Mouse (Mus musculus): ENCODE results near the gene Nxf1.

Nxf1 gene

DNA sequence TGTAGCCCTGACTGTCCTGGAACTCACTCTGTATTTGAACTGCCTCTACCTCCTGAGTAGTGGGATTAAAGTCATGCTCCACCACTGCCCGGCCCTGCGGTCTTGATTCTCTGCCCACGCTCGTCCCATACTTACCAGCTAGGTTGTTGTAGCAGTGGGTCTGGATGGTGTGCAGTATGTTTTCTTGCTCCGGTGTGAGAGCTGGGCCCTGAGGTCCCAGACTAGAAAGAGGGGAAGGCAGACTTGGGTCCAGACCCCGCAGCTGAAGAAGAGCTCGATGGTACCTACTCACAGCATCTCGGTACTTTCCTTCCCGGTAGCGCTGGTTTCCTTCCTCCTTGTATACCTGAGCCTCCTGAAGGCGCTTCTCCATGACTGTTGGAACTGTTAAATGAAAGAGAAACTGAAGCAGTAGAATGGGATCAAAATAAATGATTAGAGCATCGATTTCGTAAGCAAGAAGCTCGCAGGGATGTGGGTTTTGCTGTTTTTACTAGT lies 61.5 kb downstream of the Nxf1 start:
- no peak for DNase-seq (ENCODE audit: low read depth, low spot score)

DNA sequence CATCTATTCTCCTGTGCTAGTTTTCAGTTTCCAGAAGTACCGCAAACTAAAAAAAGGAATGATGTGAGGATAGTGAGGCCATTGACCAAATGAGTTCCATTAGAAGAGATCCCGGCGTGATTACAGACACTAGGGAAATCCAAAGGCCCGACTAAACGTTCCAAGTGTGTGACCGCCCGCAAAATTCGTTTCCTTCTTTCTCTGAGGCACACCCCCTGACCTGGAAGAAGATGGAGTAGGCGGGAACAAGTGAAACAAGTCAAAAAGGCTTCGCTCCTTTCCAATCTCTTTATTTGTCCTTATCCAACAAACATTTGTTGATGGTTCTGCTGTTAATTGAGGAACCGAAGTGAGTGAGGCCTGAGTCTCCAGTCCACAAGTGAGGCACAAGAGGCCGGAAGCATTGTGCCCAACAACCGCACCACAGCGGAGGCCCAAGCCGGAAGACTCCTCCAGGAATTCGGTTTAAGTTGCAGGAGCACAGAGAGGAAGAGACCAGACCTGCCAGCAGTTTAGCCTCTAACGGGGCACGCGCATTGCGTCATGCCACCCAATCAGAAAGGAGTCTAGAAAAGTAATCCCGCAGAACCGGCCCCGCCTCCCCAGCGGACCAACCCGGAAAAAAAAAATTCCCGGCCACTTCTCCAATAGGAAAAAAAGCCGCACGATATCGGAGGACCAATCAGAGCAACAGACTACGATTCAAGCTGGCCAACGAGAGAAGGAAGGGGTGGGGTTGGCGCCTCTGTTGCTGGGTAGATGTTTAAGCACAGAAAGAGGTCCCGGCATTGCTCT lies 62.1 kb downstream of the Nxf1 start, which contains the start of gene Ttc9c:
Gene Ttc9c, minus strand, starts transcription at position 533 of the 795 bp plus-strand sequence.
- DNase-seq (ENCODE audit: low read depth, low spot score) = peak; percentile 99

DNA sequence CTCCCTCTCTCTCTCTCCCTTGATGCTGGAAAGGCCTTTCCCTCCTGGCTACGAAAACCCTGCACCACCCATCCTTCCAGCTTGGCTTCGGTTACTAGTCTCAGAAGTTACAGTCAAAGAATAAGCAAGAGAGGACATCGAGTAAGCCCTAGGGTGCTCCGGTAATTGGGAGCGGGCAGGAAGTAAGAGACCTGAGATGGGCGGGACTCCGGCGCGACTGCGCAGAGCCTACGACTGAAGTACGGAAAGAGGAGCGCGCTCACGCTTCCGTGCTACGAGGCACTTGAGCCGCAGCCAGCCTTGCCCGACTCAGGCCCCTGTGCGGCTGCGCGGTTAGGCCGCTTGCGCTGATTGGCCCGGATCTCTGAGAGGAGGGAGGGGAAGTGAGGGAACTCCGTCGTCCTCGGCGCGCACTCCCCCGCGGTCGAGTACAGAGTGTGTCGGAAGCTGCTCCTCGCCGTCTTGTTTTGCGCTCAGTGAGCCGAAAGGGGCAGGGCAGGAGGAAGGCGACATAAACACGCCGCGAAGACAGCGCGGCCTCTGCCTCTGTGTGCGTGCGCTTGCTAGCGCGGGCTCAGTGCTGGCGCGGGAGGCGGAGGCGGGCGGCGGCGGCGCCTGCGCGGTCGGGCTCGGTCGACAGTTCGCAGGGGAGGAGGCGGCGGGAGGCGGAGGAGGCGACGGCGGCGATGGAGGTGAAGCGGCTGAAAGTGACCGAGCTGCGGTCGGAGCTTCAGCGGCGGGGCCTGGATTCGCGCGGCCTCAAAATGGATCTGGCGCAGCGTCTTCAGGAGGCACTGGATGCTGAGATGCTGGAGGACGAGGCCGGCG lies 62.9 kb downstream of the Nxf1 start, which contains the start of gene Hnrnpul2:
Gene Hnrnpul2, plus strand, starts transcription at position 415 of the 828 bp plus-strand sequence.
- DNase-seq (ENCODE audit: low read depth, low spot score) = peak; percentile 98
